Mouse (Mus musculus) hindbrain, embryonic 10.5 days (tissue): ENCODE data around the gene Nipbl. TPM values are rescaled to one million over a fixed set of nuclear protein-coding genes. Genes with fewer than 3 reads are reported as not detected.

Experiments
- DNase-seq: peaks from one replicate; pipeline ENCODE4 v3.0.0-alpha.2; 2017; ENCODE audit warnings: low spot score
- H3K27ac ChIP-seq: fragments of 300-500 bp; sonication (generic); 2 replicates; pipeline ENCODE4 v1.5.1; 2016; ENCODE audit warnings: mild to moderate bottlenecking, moderate library complexity
- H3K27me3 ChIP-seq: fragments of 300-500 bp; sonication (generic); 2 replicates; pipeline ENCODE4 v1.6.1; 2016; ENCODE audit warnings: mild to moderate bottlenecking; ENCODE audit not compliant: poor library complexity, insufficient read depth, severe bottlenecking
- H3K36me3 ChIP-seq: fragments of 300-500 bp; sonication (generic); 2 replicates; pipeline ENCODE4 v1.6.1; 2016; ENCODE audit warnings: mild to moderate bottlenecking, moderate library complexity
- H3K4me1 ChIP-seq: fragments of 300-500 bp; sonication (generic); replicated peaks from 2 replicates; pipeline ENCODE4 v1.6.1; 2016; ENCODE audit warnings: mild to moderate bottlenecking
- H3K4me3 ChIP-seq: fragments of 300-500 bp; sonication (generic); 2 replicates; pipeline ENCODE4 v1.5.1; 2016; ENCODE audit warnings: mild to moderate bottlenecking, moderate library complexity
- H3K9me3 ChIP-seq: fragments of 300-500 bp; sonication (generic); 2 replicates; pipeline ENCODE4 v1.6.1; 2016; ENCODE audit warnings: mild to moderate bottlenecking, moderate library complexity
- WGBS: fragments of 180-500 bp; shearing (Covaris S2); methylation state at CpG from one replicate; pipeline ENCODE4 v1.1.7; 2016; 5-methylcytosine and 5-hydroxymethylcytosine counted together
- polyA plus RNA-seq: library from polyadenylated mRNA; unstranded; fragments of >200 nt; fragmentation: Nextera tagmentation; extraction: Ambion mirVana; gene quantifications from 2 replicates; pipeline ENCODE4 v1.2.1, GENCODE M21; 2016

Nipbl gene
- polyA plus RNA-seq, 1 experiment from 2014 or later = 15.0 TPM

GRCm38 (mm10) chr15:8444890-8445597 is 781 bp upstream of the Nipbl start:
- under 1% methylated on average over 57 of the region's 57 CpGs for WGBS
- DNase-seq = peak; percentile 83
- Histone ChIP-seq H3K9me3 (no peaks in the 10 kb centered on the region), H3K27ac (peak overlapping the region; percentile 98), H3K27me3 (no peaks in the 10 kb centered on the region), H3K4me3 (peak overlapping the region; percentile 95), H3K36me3 (no peaks in the 10 kb centered on the region), H3K4me1 (peaks cover 37% of the 10 kb centered on the region)

DNA sequence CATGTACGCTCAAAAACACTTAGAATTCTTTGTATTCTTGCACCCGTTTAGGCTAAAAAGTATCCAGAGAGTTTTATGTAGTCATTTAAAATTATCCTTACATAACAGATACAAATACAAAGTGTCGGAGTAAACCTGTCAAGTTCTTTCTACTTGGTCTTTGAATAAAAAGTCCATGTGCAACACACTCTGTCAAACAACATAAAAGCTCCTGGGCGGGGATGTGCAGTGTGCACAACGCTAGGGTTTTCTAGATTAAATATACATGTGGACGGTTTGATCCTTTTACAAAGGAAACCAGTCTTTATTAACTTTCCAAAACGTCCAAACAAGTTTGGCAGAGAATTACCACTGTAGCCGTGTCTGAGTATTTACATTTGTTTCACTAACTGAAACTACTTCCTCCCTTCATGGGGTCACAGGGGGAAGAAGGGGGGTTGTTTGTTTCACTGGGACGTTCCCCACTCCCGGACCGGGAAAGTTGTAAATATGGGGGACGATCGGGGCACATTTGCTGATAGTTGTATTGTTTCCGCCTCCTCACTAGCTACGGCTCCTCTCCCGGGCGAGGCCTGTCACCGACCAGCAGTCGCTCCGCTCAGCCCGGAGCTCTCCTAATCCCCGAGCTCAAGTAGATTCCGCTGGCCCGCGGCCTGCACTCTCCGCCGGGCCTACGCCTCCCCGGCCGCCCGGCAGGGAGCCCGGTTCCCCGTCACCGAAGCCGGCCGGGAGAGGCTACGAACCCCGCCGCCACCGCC is 916 bp downstream of the Nipbl start:
- Histone ChIP-seq H3K27me3 (no peaks in the 10 kb centered on the region), H3K4me1 (peaks cover 37% of the 10 kb centered on the region), H3K36me3 (no peaks in the 10 kb centered on the region), H3K27ac (peak overlapping the region; percentile 98), H3K4me3 (peak overlapping the region; percentile 95), H3K9me3 (no peaks in the 10 kb centered on the region)
- peak; percentile 70 for DNase-seq
- WGBS = under 1% methylated on average over 40 of the region's 40 CpGs

DNA sequence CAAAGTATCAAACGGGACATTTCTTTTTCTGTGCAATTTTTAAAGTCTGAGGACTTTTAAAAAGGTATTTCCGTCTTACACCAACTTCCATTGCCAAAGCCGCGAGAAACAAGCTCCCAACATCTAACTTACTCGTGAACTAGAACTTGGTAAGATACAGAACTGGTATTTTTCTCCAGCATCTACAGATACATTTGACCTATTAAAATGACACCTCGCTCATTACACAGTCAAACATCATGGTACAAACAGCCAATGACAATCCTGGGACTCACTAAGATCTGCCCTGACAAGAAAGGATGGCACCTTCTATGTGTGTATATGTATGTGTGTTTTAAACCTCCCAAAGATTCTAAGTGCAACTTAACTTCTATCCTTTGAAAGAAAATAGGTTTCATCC is 1.5 kb downstream of the Nipbl start:
- Histone ChIP-seq H3K4me1 (peaks cover 34% of the 10 kb centered on the region), H3K4me3 (peak overlapping the region; percentile 95), H3K27me3 (no peaks in the 10 kb centered on the region), H3K27ac (peak overlapping the region; percentile 98), H3K9me3 (no peaks in the 10 kb centered on the region), H3K36me3 (no peaks in the 10 kb centered on the region)
- 2% methylated on average over 6 of the region's 6 CpGs for WGBS
- no peak for DNase-seq

DNA sequence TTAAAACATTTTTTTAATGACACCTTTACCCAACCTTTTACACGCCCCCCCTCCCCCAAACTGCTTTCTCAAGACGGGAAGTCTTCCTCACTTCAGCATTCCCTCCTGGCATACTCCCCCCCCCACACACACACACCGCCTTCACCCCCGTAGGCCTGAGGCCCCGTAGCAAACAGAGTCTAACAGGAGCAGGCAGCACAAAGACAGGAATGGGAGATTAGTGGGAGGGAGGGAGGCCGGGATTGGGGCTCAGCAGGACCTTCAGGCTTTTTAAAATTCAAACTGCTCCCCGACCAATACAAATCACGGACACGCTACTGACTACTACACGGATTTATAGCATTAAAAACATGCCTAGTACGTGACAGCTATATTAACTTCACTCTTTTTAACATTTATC is 2.1 kb downstream of the Nipbl start:
- Histone ChIP-seq H3K4me1 (peaks cover 28% of the 10 kb centered on the region), H3K27me3 (no peaks in the 10 kb centered on the region), H3K36me3 (no peaks in the 10 kb centered on the region), H3K4me3 (peak overlapping the region; percentile 95), H3K27ac (peak overlapping the region; percentile 98), H3K9me3 (no peaks in the 10 kb centered on the region)
- WGBS = under 1% methylated on average over 11 of the region's 11 CpGs
- peak; percentile 57 for DNase-seq

DNA sequence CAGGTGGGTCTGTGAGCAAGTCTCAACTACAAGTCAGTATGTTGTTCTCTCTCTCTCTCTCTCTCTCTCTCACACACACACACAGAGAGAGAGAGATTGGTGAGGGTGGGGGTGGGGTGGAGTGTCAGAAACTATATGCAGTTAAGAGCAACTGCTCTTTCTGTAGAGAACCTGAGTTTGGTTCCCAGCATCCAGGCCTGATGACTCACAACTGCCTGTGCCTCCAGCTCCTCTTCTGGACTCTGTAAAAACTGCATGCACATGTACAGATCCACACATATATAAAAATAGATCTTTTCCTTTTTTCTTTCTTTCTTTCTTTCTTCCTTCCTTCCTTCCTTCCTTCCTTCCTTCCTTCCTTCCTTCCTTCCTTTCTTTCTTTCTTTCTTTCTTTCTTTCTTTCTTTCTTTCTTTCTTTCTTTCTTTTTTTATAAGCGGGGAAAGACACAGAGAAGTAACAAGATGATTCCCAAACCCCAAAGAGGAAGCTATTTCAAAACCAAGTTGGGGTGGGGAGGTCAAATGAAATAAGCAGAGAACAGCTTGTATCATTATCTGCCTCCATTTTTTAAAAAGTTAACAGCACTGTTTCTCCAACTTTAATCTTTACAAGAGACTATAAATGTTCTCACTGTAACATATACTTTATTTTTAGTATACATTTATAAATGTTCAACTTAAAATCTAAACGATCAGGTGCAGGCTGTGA is 10.9 kb downstream of the Nipbl start:
- no peak overlapping the region for H3K27ac ChIP-seq
- no peaks in the 10 kb centered on the region for H3K36me3 ChIP-seq
- no peak for DNase-seq
- H3K27me3 ChIP-seq = no peaks in the 10 kb centered on the region
- WGBS = 89% methylated on average over 2 of the region's 2 CpGs
- no peaks in the 10 kb centered on the region for H3K9me3 ChIP-seq
- no peak overlapping the region for H3K4me3 ChIP-seq
- no peaks in the 10 kb centered on the region for H3K4me1 ChIP-seq

- Histone ChIP-seq H3K36me3 (no peaks in the 10 kb centered on the region), H3K4me1 (no peaks in the 10 kb centered on the region), H3K9me3 (no peaks in the 10 kb centered on the region), H3K4me3 (no peak overlapping the region), H3K27ac (no peak overlapping the region), H3K27me3 (no peaks in the 10 kb centered on the region)
- 86% methylated on average over 2 of the region's 2 CpGs for WGBS
- no peak for DNase-seq
These were observed 11.7 kb downstream of the Nipbl start for GRCm38 (mm10) chr15:8432534-8432933.

- H3K36me3 ChIP-seq = no peaks in the 10 kb centered on the region
- no peak overlapping the region for H3K27ac ChIP-seq
- no peak overlapping the region for H3K4me3 ChIP-seq
- 90% methylated on average over 5 of the region's 5 CpGs for WGBS
- H3K9me3 ChIP-seq = no peaks in the 10 kb centered on the region
- DNase-seq = no peak
- no peaks in the 10 kb centered on the region for H3K27me3 ChIP-seq
- H3K4me1 ChIP-seq = no peaks in the 10 kb centered on the region
These were observed 14.8 kb downstream of the Nipbl start for GRCm38 (mm10) chr15:8429502-8429901.

GRCm38 (mm10) chr15:8420909-8421308 is 23.4 kb downstream of the Nipbl start:
- peaks cover 3% of the 10 kb centered on the region for H3K4me1 ChIP-seq
- DNase-seq = no peak
- no peak overlapping the region for H3K4me3 ChIP-seq
- H3K27ac ChIP-seq = no peak overlapping the region
- WGBS = 17% methylated on average over 6 of the region's 6 CpGs
- no peaks in the 10 kb centered on the region for H3K36me3 ChIP-seq
- no peaks in the 10 kb centered on the region for H3K9me3 ChIP-seq
- H3K27me3 ChIP-seq = no peaks in the 10 kb centered on the region

DNA sequence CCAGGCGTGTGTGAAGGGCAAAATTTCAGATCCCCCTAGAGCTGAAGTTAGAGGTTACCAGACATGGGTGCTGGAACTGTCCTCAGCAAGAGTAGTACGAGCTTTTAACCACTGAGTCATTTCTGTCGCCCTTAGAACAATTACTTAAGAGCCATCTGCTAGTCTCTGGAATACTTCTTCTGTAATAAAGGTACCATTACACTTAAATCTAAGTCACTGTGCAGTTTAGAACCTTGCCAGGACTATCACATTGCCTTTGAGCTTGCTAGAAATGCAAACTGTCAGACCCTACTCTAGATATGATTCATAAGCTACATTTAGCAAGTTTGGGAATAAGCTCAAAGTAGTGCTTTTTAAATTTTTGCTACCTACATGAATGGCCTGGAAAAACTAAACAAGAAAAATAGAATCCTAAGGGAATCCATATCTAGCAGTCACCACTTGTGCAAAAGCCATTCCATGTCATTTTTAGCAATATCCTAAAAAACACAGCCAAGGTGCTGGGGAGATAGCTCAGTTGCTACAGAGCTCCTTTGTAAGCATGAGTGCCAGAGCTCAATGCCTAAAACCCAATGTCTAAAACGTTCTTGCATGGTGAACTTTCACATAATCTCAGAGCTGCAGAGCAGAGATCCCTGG is 27.6 kb downstream of the Nipbl start:
- 86% methylated on average over 4 of the region's 4 CpGs for WGBS
- H3K4me3 ChIP-seq = no peak overlapping the region
- no peaks in the 10 kb centered on the region for H3K27me3 ChIP-seq
- no peak for DNase-seq
- H3K4me1 ChIP-seq = peaks cover 3% of the 10 kb centered on the region
- H3K27ac ChIP-seq = no peak overlapping the region
- no peaks in the 10 kb centered on the region for H3K36me3 ChIP-seq
- H3K9me3 ChIP-seq = no peaks in the 10 kb centered on the region

- WGBS = 89% methylated on average over 3 of the region's 3 CpGs
- no peaks in the 10 kb centered on the region for H3K9me3 ChIP-seq
- no peaks in the 10 kb centered on the region for H3K36me3 ChIP-seq
- DNase-seq = no peak
- H3K27ac ChIP-seq = no peak overlapping the region
- no peak overlapping the region for H3K4me3 ChIP-seq
- no peaks in the 10 kb centered on the region for H3K27me3 ChIP-seq
- no peaks in the 10 kb centered on the region for H3K4me1 ChIP-seq
These were observed 30.9 kb downstream of the Nipbl start for GRCm38 (mm10) chr15:8413356-8413755.

DNA sequence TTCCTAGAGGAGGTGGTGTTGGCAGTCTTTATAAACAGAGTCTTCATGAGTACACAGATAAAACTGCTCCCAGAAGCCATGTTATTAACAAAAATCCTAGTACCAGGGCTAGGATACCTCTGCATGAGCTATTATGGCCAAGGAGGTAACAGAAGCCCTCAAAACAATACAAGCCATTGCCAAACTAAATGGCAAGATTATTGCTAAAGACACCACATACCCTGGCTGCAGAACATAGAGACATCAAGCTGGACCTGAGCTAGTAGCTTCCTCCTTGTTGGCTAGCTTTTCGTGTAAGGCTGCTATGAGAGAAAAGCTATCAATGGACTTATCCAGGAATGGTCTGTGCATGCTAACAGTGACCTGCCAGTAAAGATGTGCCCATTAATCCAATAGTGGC is 32.4 kb downstream of the Nipbl start:
- Histone ChIP-seq H3K4me1 (no peaks in the 10 kb centered on the region), H3K36me3 (no peaks in the 10 kb centered on the region), H3K9me3 (no peaks in the 10 kb centered on the region), H3K27me3 (no peaks in the 10 kb centered on the region), H3K4me3 (no peak overlapping the region), H3K27ac (no peak overlapping the region)
- 90% methylated on average over 1 of the region's 1 CpGs for WGBS
- no peak for DNase-seq

DNA sequence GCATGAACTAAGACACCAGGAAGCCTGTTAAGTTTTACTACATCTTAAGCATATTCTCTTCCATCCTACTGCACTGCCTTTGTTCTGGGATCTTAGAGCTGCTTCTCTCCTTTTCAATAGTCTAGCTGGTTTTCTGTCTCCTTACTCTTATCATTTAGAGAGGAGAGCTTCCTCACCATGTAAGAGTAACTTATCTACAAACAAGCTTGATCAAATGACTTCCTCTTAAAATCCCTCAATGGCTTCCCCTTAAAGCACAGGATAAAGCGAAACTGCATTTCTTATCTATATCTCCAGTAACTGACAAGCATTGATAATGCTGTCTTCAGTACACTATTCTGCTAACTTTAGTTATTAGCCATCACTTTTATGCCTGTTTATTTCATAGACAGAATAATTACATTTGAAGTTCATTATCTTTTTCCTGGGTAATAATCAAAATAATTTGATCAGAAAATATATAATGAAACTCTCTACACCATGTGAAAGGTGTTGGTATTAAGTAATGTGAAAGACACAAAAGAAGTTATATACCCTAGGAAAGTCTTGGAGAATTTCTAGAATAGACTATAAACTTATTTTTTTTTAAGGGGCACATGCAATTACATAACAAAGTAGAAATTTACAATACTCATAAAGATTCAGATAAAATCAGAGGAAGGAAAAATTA is 33.0 kb downstream of the Nipbl start:
- H3K9me3 ChIP-seq = no peaks in the 10 kb centered on the region
- no peaks in the 10 kb centered on the region for H3K27me3 ChIP-seq
- H3K4me1 ChIP-seq = no peaks in the 10 kb centered on the region
- no peaks in the 10 kb centered on the region for H3K36me3 ChIP-seq
- 90% methylated on average over 1 of the region's 1 CpGs for WGBS
- H3K27ac ChIP-seq = no peak overlapping the region
- no peak for DNase-seq
- H3K4me3 ChIP-seq = no peak overlapping the region
